Mouse (Mus musculus) myocyte (in vitro differentiated cells): ENCODE data around the gene Cdc27.
"Not testable (repeated sequence)": the region's sequence is repeated elsewhere in the genome, so short reads cannot be mapped to it uniquely, and the experiment has no call there.

ENCODE experiments used
- CEBPB ChIP-seq: IDR thresholded peaks from 2 replicates; pipeline ENCODE4 v1.6.1; 2011; ENCODE audit warnings: mild to moderate bottlenecking, moderate library complexity; ENCODE audit not compliant: poor library complexity, insufficient read depth, severe bottlenecking
- E2F4 ChIP-seq: IDR thresholded peaks from one replicate; pipeline ENCODE4 v1.6.1; 2011; ENCODE audit warnings: mild to moderate bottlenecking, control low read depth, moderate library complexity; ENCODE audit not compliant: insufficient read depth
- MAX ChIP-seq: IDR thresholded peaks from one replicate; pipeline ENCODE4 v1.6.1; 2011; ENCODE audit warnings: low read depth, mild to moderate bottlenecking, control low read depth
- MYOD1 ChIP-seq, 3 experiments: IDR thresholded peaks; one replicate each; pipeline ENCODE4 v1.6.1; 2011; ENCODE audit warnings: control low read depth in 2 of 3, low read depth in 2 of 3, mild to moderate bottlenecking in 2 of 3, moderate library complexity in 1 of 3; ENCODE audit not compliant: insufficient read length in 2 of 3, control insufficient read depth in 1 of 3
- MYOG ChIP-seq, 3 experiments: IDR thresholded peaks; one replicate each; pipeline ENCODE4 v1.6.1; 2011; ENCODE audit warnings: control low read depth in 2 of 3, low read depth in 2 of 3, mild to moderate bottlenecking in 2 of 3; ENCODE audit not compliant: insufficient read length in 2 of 3, control insufficient read depth in 1 of 3, insufficient read depth in 1 of 3
- POLR2A ChIP-seq: IDR thresholded peaks from one replicate; pipeline ENCODE4 v1.6.1; 2011; ENCODE audit warnings: low read depth, mild to moderate bottlenecking, control low read depth, moderate library complexity; ENCODE audit not compliant: insufficient read length
- POLR2AphosphoS2 ChIP-seq: IDR thresholded peaks from one replicate; pipeline ENCODE4 v1.6.1; 2011; ENCODE audit warnings: low read depth, control low read depth; ENCODE audit not compliant: insufficient read length
- REST ChIP-seq: IDR thresholded peaks from one replicate; pipeline ENCODE4 v1.6.1; 2011; ENCODE audit warnings: mild to moderate bottlenecking, control low read depth, moderate library complexity; ENCODE audit not compliant: insufficient read depth, insufficient read length
- SRF ChIP-seq: IDR thresholded peaks from one replicate; pipeline ENCODE4 v1.6.1; 2011; ENCODE audit warnings: low read depth; ENCODE audit not compliant: control insufficient read depth, insufficient read length
- TCF12 ChIP-seq: IDR thresholded peaks from one replicate; pipeline ENCODE4 v1.6.1; 2011; ENCODE audit warnings: mild to moderate bottlenecking, control low read depth; ENCODE audit not compliant: poor library complexity, insufficient read depth, severe bottlenecking
- TCF3 ChIP-seq: IDR thresholded peaks from one replicate; pipeline ENCODE4 v1.6.1; 2011; ENCODE audit warnings: low read depth, control low read depth; ENCODE audit not compliant: insufficient read length
- USF1 ChIP-seq: IDR thresholded peaks from one replicate; pipeline ENCODE4 v1.6.1; 2011; ENCODE audit warnings: low read depth, mild to moderate bottlenecking, control low read depth, moderate library complexity

DNA sequence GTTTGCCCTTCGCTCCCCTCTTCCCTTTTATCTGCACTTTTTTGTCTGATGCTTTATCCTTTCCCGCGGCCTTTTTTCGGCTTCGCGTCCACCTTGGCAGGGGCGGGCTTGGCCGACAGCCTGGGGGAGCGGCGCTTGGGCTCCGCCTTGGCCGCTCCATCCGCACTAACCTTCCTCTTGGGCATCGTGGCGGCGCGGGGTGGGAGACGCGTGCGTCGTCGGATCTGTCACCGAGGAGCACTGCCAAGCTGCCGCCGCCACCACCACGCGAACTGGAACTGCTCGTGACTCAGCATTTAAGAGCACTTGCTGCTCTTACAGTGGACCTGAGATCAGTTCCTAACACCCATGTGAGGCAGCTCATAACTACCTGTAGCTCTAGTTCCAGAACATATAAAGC, 21.0 kb upstream of the Cdc27 start:
- TF ChIP-seq E2F4; USF1; MAX; MYOG (IDR thresholded peaks at IDR 0.05; ENCODE audit: control insufficient read depth in 1 of 3, insufficient read depth in 1 of 3, insufficient read length in 2 of 3, low read depth in 2 of 3); MYOD1 (IDR thresholded peaks at IDR 0.05; ENCODE audit: control insufficient read depth in 1 of 3, insufficient read length in 2 of 3, low read depth in 2 of 3); POLR2A; TCF12; SRF; REST; CEBPB; POLR2AphosphoS2; TCF3: not testable (repeated sequence)
